Mouse (Mus musculus) stomach, postnatal 0 days (tissue): ENCODE data around the gene Tardbp.

Source experiments
- CTCF ChIP-seq: IDR thresholded peaks from 2 replicates; pipeline ENCODE4 v1.5.1; 2016; ENCODE audit warnings: antibody characterized with exemption, low read depth, mild to moderate bottlenecking, moderate library complexity
- EP300 ChIP-seq: optimal IDR thresholded peaks from 2 replicates; pipeline ENCODE3; 2016; ENCODE audit warnings: antibody characterized with exemption

- TF ChIP-seq EP300 (no peak), CTCF (no peak)
These were observed 4.3 kb downstream of the Tardbp start for GRCm38 (mm10) chr4:148622485-148622884.
